Comparison of ENCODE assay signal across 21 mouse cellular contexts in genomic region chr13:54571637-54572036, GRCm38 (mm10). TPM values are rescaled to one million over a fixed set of nuclear protein-coding genes. Genes with fewer than 3 reads are reported as not detected.
DNase-seq lines count a peak whose midpoint lies in the region; ATAC-seq and TF ChIP-seq lines count a peak whose summit lies in the region.
"Had no signal": no experiment of that assay in that cellular context is flagged by ENCODE, and none has a peak within 500 bp of the region (broad histone marks: within the 10 kb centered on the region; RNA-seq: fewer than 3 reads in every experiment).

No protein-coding gene starts in this region.

- no peaks in the 10 kb centered on the region for H3K36me3 ChIP-seq in embryonic facial prominence, embryonic 11.5 days (replicated peaks; ENCODE audit: control insufficient read depth, insufficient read depth, low read depth, low read length)
- peaks cover 6% of the 10 kb centered on the region for H3K36me3 ChIP-seq in embryonic facial prominence, embryonic 10.5 days (replicated peaks)
- no peaks in the 10 kb centered on the region for H3K36me3 ChIP-seq in lung, postnatal 0 days (ENCODE audit: insufficient read depth, low read length)
- H3K36me3 ChIP-seq: hindbrain, embryonic 12.5 days; intestine, embryonic 15.5 days; liver, embryonic 15.5 days had no signal

- H3K4me1 ChIP-seq in embryonic facial prominence, embryonic 11.5 days (ENCODE audit: control insufficient read depth, insufficient read depth, low read length), result no peaks in the 10 kb centered on the region; the same call in 1 of the 2 replicates
- H3K4me1 ChIP-seq in embryonic facial prominence, embryonic 10.5 days, result peaks cover 21% of the 10 kb centered on the region
- H3K4me1 ChIP-seq in lung, postnatal 0 days (ENCODE audit: insufficient read depth, low read depth, low read length), result no peaks in the 10 kb centered on the region; the same call in 1 of the 2 replicates

- no peak for TF ChIP-seq POLR2A in brain, embryonic 14.5 days (IDR thresholded peaks at IDR 0.05; ENCODE audit: borderline replicate concordance, extremely low read depth, insufficient read depth, insufficient read length, poor library complexity, severe bottlenecking)

- H3K27me3 ChIP-seq in embryonic facial prominence, embryonic 11.5 days (ENCODE audit: control insufficient read depth, insufficient read depth, low read length), result no peaks in the 10 kb centered on the region
- peaks cover 18% of the 10 kb centered on the region for H3K27me3 ChIP-seq in embryonic facial prominence, embryonic 10.5 days (replicated peaks; ENCODE audit: low read depth, poor library complexity, severe bottlenecking)
- H3K27me3 ChIP-seq in lung, postnatal 0 days (replicated peaks; ENCODE audit: insufficient read depth, low read length), result no peaks in the 10 kb centered on the region
- H3K27me3 ChIP-seq: embryonic facial prominence, embryonic 12.5 days; heart, embryonic 12.5 days; intestine, embryonic 15.5 days; megakaryocyte, embryonic 14.5 days; Patski had no signal

- no peak overlapping the region for H3K4me2 ChIP-seq in embryonic facial prominence, embryonic 11.5 days (ENCODE audit: low read depth, low read length)
- no peak overlapping the region for H3K4me2 ChIP-seq in lung, postnatal 0 days (replicated peaks; ENCODE audit: low read depth, low read length)
- H3K4me2 ChIP-seq: embryonic facial prominence, embryonic 12.5 days; heart, embryonic 12.5 days; hindbrain, embryonic 12.5 days; intestine, embryonic 15.5 days; limb, embryonic 13.5 days; liver, embryonic 15.5 days had no signal

- ATAC-seq in embryonic facial prominence, embryonic 11.5 days (replicated peaks; ENCODE audit: insufficient number of reproducible peaks, low FRiP score, low TSS enrichment, low read depth), result no peak
- no peak for ATAC-seq in lung, postnatal 0 days
- no peak for ATAC-seq in erythroid progenitor cell, adult 5-6 weeks (replicated peaks; ENCODE audit: low FRiP score, poor library complexity, severe bottlenecking)
- ATAC-seq: activated CD4-positive, CD25-positive, alpha-beta regulatory T cell, adult 4 months; intestine, embryonic 15.5 days; Patski had no signal

- H3K9ac ChIP-seq in embryonic facial prominence, embryonic 11.5 days (replicated peaks; ENCODE audit: low read length), result no peak overlapping the region
- no peak overlapping the region for H3K9ac ChIP-seq in lung, postnatal 0 days (replicated peaks; ENCODE audit: low read depth)
- H3K9ac ChIP-seq: embryonic facial prominence, embryonic 12.5 days; heart, embryonic 12.5 days; hindbrain, embryonic 12.5 days; intestine, embryonic 15.5 days; limb, embryonic 13.5 days; liver, embryonic 15.5 days had no signal

- no peak for TF ChIP-seq CTCF in lung, postnatal 0 days (IDR thresholded peaks at IDR 0.05)
- no peak for TF ChIP-seq CTCF in brain, embryonic 14.5 days (IDR thresholded peaks at IDR 0.05; ENCODE audit: borderline replicate concordance, extremely low read depth, insufficient read depth, insufficient read length)

- DNase-seq in embryonic facial prominence, embryonic 11.5 days (ENCODE audit: low spot score), result peak; percentile 23
- DNase-seq in embryonic facial prominence, embryonic 10.5 days (ENCODE audit: low spot score), result no peak
- peak; percentile 52 for DNase-seq in lung, postnatal 0 days (ENCODE audit: low spot score)
- DNase-seq in lung, postnatal 10 days, result no peak
- DNase-seq in NIH3T3 (ENCODE audit: low read depth) (peak; percentile 17), liver (no peak)
- DNase-seq in brain, embryonic 14.5 days (ENCODE audit: low read depth), result peak; percentile 72
- DNase-seq: cerebellum, adult 18-20 months; gastrocnemius, adult 2 months; heart, postnatal 14 days; kidney, postnatal 4 days had no signal

- 50% methylated on average over 2 of the region's 2 CpGs for WGBS in embryonic facial prominence, embryonic 11.5 days
- WGBS in embryonic facial prominence, embryonic 10.5 days, result 54% methylated on average over 2 of the region's 2 CpGs
- 37% methylated on average over 2 of the region's 2 CpGs for WGBS in lung, postnatal 0 days

- no peak overlapping the region for H3K4me3 ChIP-seq in embryonic facial prominence, embryonic 11.5 days (ENCODE audit: low read depth, low read length)
- H3K4me3 ChIP-seq in embryonic facial prominence, embryonic 10.5 days, result no peak overlapping the region
- no peak overlapping the region for H3K4me3 ChIP-seq in lung, postnatal 0 days (ENCODE audit: low read depth, low read length)
- H3K4me3 ChIP-seq: embryonic facial prominence, embryonic 12.5 days; gastrocnemius, adult 2 months; heart, embryonic 12.5 days; hindbrain, embryonic 12.5 days; intestine, embryonic 15.5 days; limb, embryonic 13.5 days; liver, embryonic 15.5 days; megakaryocyte, embryonic 14.5 days had no signal

- no peaks in the 10 kb centered on the region for H3K9me3 ChIP-seq in embryonic facial prominence, embryonic 11.5 days (replicated peaks; ENCODE audit: control insufficient read depth, low read length)
- H3K9me3 ChIP-seq in embryonic facial prominence, embryonic 10.5 days, result no peaks in the 10 kb centered on the region
- no peaks in the 10 kb centered on the region for H3K9me3 ChIP-seq in lung, postnatal 0 days (ENCODE audit: low read length)
- H3K9me3 ChIP-seq: embryonic facial prominence, embryonic 12.5 days; heart, embryonic 12.5 days; hindbrain, embryonic 12.5 days; intestine, embryonic 15.5 days; limb, embryonic 13.5 days; liver, embryonic 15.5 days; megakaryocyte, embryonic 14.5 days had no signal

- TF ChIP-seq EP300 in lung, postnatal 0 days (IDR thresholded peaks at IDR 0.05), result no peak

- H3K27ac ChIP-seq in embryonic facial prominence, embryonic 11.5 days (replicated peaks; ENCODE audit: low read depth, low read length), result no peak overlapping the region
- H3K27ac ChIP-seq in embryonic facial prominence, embryonic 10.5 days (replicated peaks), result no peak overlapping the region
- no peak overlapping the region for H3K27ac ChIP-seq in lung, postnatal 0 days (ENCODE audit: low read length)
- H3K27ac ChIP-seq: embryonic facial prominence, embryonic 12.5 days; gastrocnemius, adult 2 months; hindbrain, embryonic 12.5 days; intestine, embryonic 15.5 days; limb, embryonic 13.5 days; liver, embryonic 15.5 days had no signal

RNA-seq across cellular contexts. Expression of gene Arl10, which starts 3.2 kb away (rescaled TPM):
- polyA plus RNA-seq in embryonic facial prominence, embryonic 11.5 days (2014; fragmentation: Nextera tagmentation; extraction: Ambion mirVana), result 24.9 and 26.0 TPM in 2 replicates
- 28.8 and 29.6 TPM in 2 replicates for polyA plus RNA-seq in embryonic facial prominence, embryonic 10.5 days (2016; fragmentation: Nextera tagmentation; extraction: Ambion mirVana)
- polyA plus RNA-seq in lung, postnatal 0 days (2015; fragmentation: Nextera tagmentation; extraction: Ambion mirVana), result 19.1 and 21.4 TPM in 2 replicates
- polyA plus RNA-seq in brain, embryonic 14.5 days (2012; rRNA removed), result 86.2 and 95.5 TPM in 2 replicates
- total RNA-seq in erythroid progenitor cell, adult 5-6 weeks (2015; ENCODE audit: low replicate concordance), result 1.1 TPM in 1 of 2 replicates, not detected in the other
- total RNA-seq in erythroid progenitor cell, adult 5-6 weeks (2017; ENCODE audit: low replicate concordance), result not detected in 2 replicates

RNA-seq across cellular contexts. Expression of gene 4833439L19Rik, which starts 6.4 kb away (rescaled TPM):
- 188 and 204 TPM in 2 replicates for polyA plus RNA-seq in embryonic facial prominence, embryonic 11.5 days (2014; fragmentation: Nextera tagmentation; extraction: Ambion mirVana)
- 200 and 207 TPM in 2 replicates for polyA plus RNA-seq in embryonic facial prominence, embryonic 10.5 days (2016; fragmentation: Nextera tagmentation; extraction: Ambion mirVana)
- 95.1 and 105 TPM in 2 replicates for polyA plus RNA-seq in lung, postnatal 0 days (2015; fragmentation: Nextera tagmentation; extraction: Ambion mirVana)
- polyA plus RNA-seq in brain, embryonic 14.5 days (2012; rRNA removed), result 172 and 184 TPM in 2 replicates
- 37.3 and 55.1 TPM in 2 replicates for total RNA-seq in erythroid progenitor cell, adult 5-6 weeks (2015; ENCODE audit: low replicate concordance)
- total RNA-seq in erythroid progenitor cell, adult 5-6 weeks (2017; ENCODE audit: low replicate concordance), result 23.8 and 33.6 TPM in 2 replicates

RNA-seq across cellular contexts. Expression of gene Nop16, which starts 18.3 kb away (rescaled TPM):
- polyA plus RNA-seq in embryonic facial prominence, embryonic 11.5 days (2014; fragmentation: Nextera tagmentation; extraction: Ambion mirVana), result 72.5 and 75.1 TPM in 2 replicates
- 112 and 117 TPM in 2 replicates for polyA plus RNA-seq in embryonic facial prominence, embryonic 10.5 days (2016; fragmentation: Nextera tagmentation; extraction: Ambion mirVana)
- polyA plus RNA-seq in lung, postnatal 0 days (2015; fragmentation: Nextera tagmentation; extraction: Ambion mirVana), result 29.4 and 31.0 TPM in 2 replicates
- 29.8 and 30.8 TPM in 2 replicates for polyA plus RNA-seq in brain, embryonic 14.5 days (2012; rRNA removed)
- 6.5 and 17.2 TPM in 2 replicates for total RNA-seq in erythroid progenitor cell, adult 5-6 weeks (2015; ENCODE audit: low replicate concordance)
- total RNA-seq in erythroid progenitor cell, adult 5-6 weeks (2017; ENCODE audit: low replicate concordance), result 5.4 and 14.8 TPM in 2 replicates

RNA-seq across cellular contexts. Expression of gene Higd2a, which starts 18.4 kb away (rescaled TPM):
- polyA plus RNA-seq in embryonic facial prominence, embryonic 11.5 days (2014; fragmentation: Nextera tagmentation; extraction: Ambion mirVana), result 154 and 168 TPM in 2 replicates
- 144 and 154 TPM in 2 replicates for polyA plus RNA-seq in embryonic facial prominence, embryonic 10.5 days (2016; fragmentation: Nextera tagmentation; extraction: Ambion mirVana)
- 243 and 247 TPM in 2 replicates for polyA plus RNA-seq in lung, postnatal 0 days (2015; fragmentation: Nextera tagmentation; extraction: Ambion mirVana)
- polyA plus RNA-seq in brain, embryonic 14.5 days (2012; rRNA removed), result 140 and 169 TPM in 2 replicates
- total RNA-seq in erythroid progenitor cell, adult 5-6 weeks (2015; ENCODE audit: low replicate concordance), result 36.0 and 53.0 TPM in 2 replicates
- total RNA-seq in erythroid progenitor cell, adult 5-6 weeks (2017; ENCODE audit: low replicate concordance), result 9.2 and 19.0 TPM in 2 replicates

RNA-seq across cellular contexts. Expression of gene Cltb, which starts 39.5 kb away (rescaled TPM):
- 19.4 and 20.7 TPM in 2 replicates for polyA plus RNA-seq in embryonic facial prominence, embryonic 11.5 days (2014; fragmentation: Nextera tagmentation; extraction: Ambion mirVana)
- polyA plus RNA-seq in embryonic facial prominence, embryonic 10.5 days (2016; fragmentation: Nextera tagmentation; extraction: Ambion mirVana), result 14.2 and 16.9 TPM in 2 replicates
- 104 and 118 TPM in 2 replicates for polyA plus RNA-seq in lung, postnatal 0 days (2015; fragmentation: Nextera tagmentation; extraction: Ambion mirVana)
- polyA plus RNA-seq in brain, embryonic 14.5 days (2012; rRNA removed), result 76.1 and 109 TPM in 2 replicates
- total RNA-seq in erythroid progenitor cell, adult 5-6 weeks (2015; ENCODE audit: low replicate concordance), result 2.2 and 5.9 TPM in 2 replicates
- 5.0 and 7.8 TPM in 2 replicates for total RNA-seq in erythroid progenitor cell, adult 5-6 weeks (2017; ENCODE audit: low replicate concordance)

Comparison
In these comparisons a context has a peak if more than half of its experiments do, and no peak if none do; other contexts are left out.
1. DNase-seq: peak in embryonic facial prominence, embryonic 11.5 days (single experiment), lung, postnatal 0 days (single experiment), NIH3T3 (single experiment) and brain, embryonic 14.5 days (single experiment); none in embryonic facial prominence, embryonic 10.5 days (single experiment), lung, postnatal 10 days (single experiment) and liver (single experiment).